In the genomic region with DNA sequence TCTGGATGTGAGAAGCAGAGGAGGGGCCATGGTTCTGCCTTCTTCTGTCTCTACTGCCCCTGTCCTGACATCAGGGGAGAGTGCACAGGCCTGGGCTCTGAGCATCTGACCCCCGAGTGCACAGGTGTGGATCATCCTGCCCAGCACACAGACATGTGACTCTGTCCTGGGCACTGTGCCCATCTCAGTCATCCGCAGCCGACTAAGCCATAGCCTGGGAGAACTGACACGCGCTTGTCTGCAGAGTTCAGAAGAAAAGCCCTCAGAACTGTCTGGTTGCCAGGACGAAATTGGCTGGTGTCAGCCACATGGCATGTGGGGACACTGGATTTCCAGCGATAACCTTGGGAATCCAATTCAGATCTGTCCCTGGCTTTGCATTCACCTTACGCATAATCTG, we compare ENCODE assay signal across 8 mouse cellular contexts.
DNase-seq lines count a peak whose midpoint lies in the region; ATAC-seq and TF ChIP-seq lines count a peak whose summit lies in the region.

No protein-coding gene starts in this region.

- DNase-seq in frontal cortex, postnatal 25 days (ENCODE audit: low spot score in 2 of 2): no peak
- peak; percentile 47 for DNase-seq in adrenal gland, adult 2 months
- peak; percentile 67 for DNase-seq in gastrocnemius, adult 18-20 months (ENCODE audit: low spot score)
- peak; percentile 23 for DNase-seq in lung, postnatal 36 days
- DNase-seq in spleen, postnatal 36 days (ENCODE audit: low spot score in 2 of 2): no peak
- DNase-seq in liver, postnatal 0 days: no peak

- TF ChIP-seq EP300 in liver, postnatal 0 days (IDR thresholded peaks at IDR 0.05; ENCODE audit: low read depth): no peak

- H3K4me3 ChIP-seq in hindbrain, embryonic 13.5 days: no peak overlapping the region
- H3K4me3 ChIP-seq in liver, postnatal 0 days (ENCODE audit: low read depth, low read length): no peak overlapping the region

- H3K9ac ChIP-seq in hindbrain, embryonic 13.5 days: peak overlapping the region; percentile 25; the same call in 1 of the 2 replicates
- no peak overlapping the region for H3K9ac ChIP-seq in liver, postnatal 0 days (replicated peaks)

- H3K27ac ChIP-seq in hindbrain, embryonic 13.5 days: peak overlapping the region; percentile 26
- no peak overlapping the region for H3K27ac ChIP-seq in liver, postnatal 0 days (ENCODE audit: low read depth)

- no peak for TF ChIP-seq CTCF in liver, postnatal 0 days (IDR thresholded peaks at IDR 0.05; ENCODE audit: low read depth)

- H3K9me3 ChIP-seq in hindbrain, embryonic 13.5 days: no peaks in the 10 kb centered on the region
- H3K9me3 ChIP-seq in liver, postnatal 0 days (ENCODE audit: low read length): no peaks in the 10 kb centered on the region

- ATAC-seq in frontal cortex, adult (ENCODE audit: low TSS enrichment): peak; percentile 22; the same call in 1 of the 2 replicates
- 0 out of 2 replicates have a peak, but pooled peaks have one; percentile 55 for ATAC-seq in hindbrain, embryonic 13.5 days (ENCODE audit: low FRiP score)
- no peak for ATAC-seq in liver, postnatal 0 days

- 69% methylated on average over 8 of the region's 8 CpGs for WGBS in hindbrain, embryonic 13.5 days
- WGBS in liver, postnatal 0 days (ENCODE audit: insufficient replicate concordance): 77% methylated on average over 8 of the region's 8 CpGs

- H3K4me1 ChIP-seq in hindbrain, embryonic 13.5 days (replicated peaks): peaks cover 30% of the 10 kb centered on the region
- H3K4me1 ChIP-seq in liver, postnatal 0 days (ENCODE audit: insufficient read depth): no peaks in the 10 kb centered on the region

- H3K36me3 ChIP-seq in hindbrain, embryonic 13.5 days: 0 out of 2 replicates have a peak, but pooled peaks cover 4% of the 10 kb centered on the region
- no peaks in the 10 kb centered on the region for H3K36me3 ChIP-seq in liver, postnatal 0 days (replicated peaks; ENCODE audit: insufficient read depth, low read length)

- H3K4me2 ChIP-seq in hindbrain, embryonic 13.5 days: no peak overlapping the region
- no peak overlapping the region for H3K4me2 ChIP-seq in liver, postnatal 0 days (ENCODE audit: low read depth, low read length)

- H3K27me3 ChIP-seq in hindbrain, embryonic 13.5 days: no peaks in the 10 kb centered on the region
- no peaks in the 10 kb centered on the region for H3K27me3 ChIP-seq in liver, postnatal 0 days (ENCODE audit: insufficient read depth, low read length)

Comparison
In these comparisons a context has a peak if more than half of its experiments do, and no peak if none do; other contexts are left out.
1. DNase-seq: peak in adrenal gland, adult 2 months (single experiment), gastrocnemius, adult 18-20 months (single experiment) and lung, postnatal 36 days (single experiment); none in frontal cortex, postnatal 25 days (0 of 2), spleen, postnatal 36 days (0 of 2) and liver, postnatal 0 days (single experiment).